25 mouse cellular contexts compared by ENCODE assay signal in genomic region chr13:58797386-58797785, GRCm38 (mm10). TPM values are rescaled to one million over a fixed set of nuclear protein-coding genes. Genes with fewer than 3 reads are reported as not detected.
DNase-seq lines count a peak whose midpoint lies in the region; TF ChIP-seq lines count a peak whose summit lies in the region.
"Had no signal": no experiment of that assay in that cellular context is flagged by ENCODE, and none has a peak within 500 bp of the region (broad histone marks: within the 10 kb centered on the region; RNA-seq: fewer than 3 reads in every experiment).

No protein-coding gene starts in this region.

- TF ChIP-seq POLR2A in testis, adult 2 months (IDR thresholded peaks at IDR 0.05; ENCODE audit: control insufficient read depth, low read depth, low read length): no peak

- no peaks in the 10 kb centered on the region for H3K9me3 ChIP-seq in ES-E14 (ENCODE audit: control insufficient read depth, insufficient read depth, low read depth, low read length)
- H3K9me3 ChIP-seq: forebrain, embryonic 13.5 days; heart, embryonic 15.5 days had no signal

- no peak for TF ChIP-seq CTCF in testis, adult 2 months (IDR thresholded peaks at IDR 0.05; ENCODE audit: control insufficient read depth, insufficient read depth, insufficient replicate concordance, low read depth, low read length)

- no peak for DNase-seq in testis, postnatal 14 days (ENCODE audit: low spot score)
- DNase-seq in ES-E14 (ENCODE audit: low read depth, low spot score): peak; percentile 51
- DNase-seq in ZHBTc4 (ENCODE audit: low read depth, low spot score): peak; percentile 87
- no peak for DNase-seq in adrenal gland, adult (ENCODE audit: inconsistent age in 2 of 2, low spot score in 1 of 2)
- DNase-seq in left cerebral cortex, postnatal 10 days (ENCODE audit: extremely low spot score in 1 of 2, low spot score in 2 of 2): no peak
- DNase-seq: adrenal gland, postnatal 10 days; adrenal gland, postnatal 36 days; cerebellum, adult 18-20 months; cerebellum, adult 9-10 months; cerebellum, postnatal 14 days; gastrocnemius, adult 2 months; gastrocnemius, postnatal 14 days; heart, adult 18-20 months; heart, postnatal 10 days; heart, postnatal 4 days had no signal

- intact Hi-C loops in left cerebral cortex, postnatal 10 days (cut with DNase I): no loop called here

- H3K36me3 ChIP-seq in testis, adult 2 months (ENCODE audit: control insufficient read depth, insufficient read depth, low read length): no peaks in the 10 kb centered on the region
- no peaks in the 10 kb centered on the region for H3K36me3 ChIP-seq in ES-E14 (ENCODE audit: control insufficient read depth, insufficient read depth, low read length, poor library complexity, severe bottlenecking)
- H3K36me3 ChIP-seq: forebrain, embryonic 10.5 days; heart, embryonic 12.5 days; heart, embryonic 15.5 days had no signal

- no peaks in the 10 kb centered on the region for H3K27me3 ChIP-seq in testis, adult 2 months (ENCODE audit: control insufficient read depth, insufficient read depth, low read length)
- H3K27me3 ChIP-seq: forebrain, embryonic 13.5 days; heart, embryonic 12.5 days; heart, embryonic 15.5 days had no signal

- H3K27ac ChIP-seq in testis, adult 2 months (ENCODE audit: control insufficient read depth, insufficient read depth, low read depth, low read length): no peak overlapping the region
- H3K27ac ChIP-seq in ES-E14 (ENCODE audit: insufficient read depth, low read depth, low read length, poor library complexity, severe bottlenecking): no peak overlapping the region
- H3K27ac ChIP-seq: forebrain, embryonic 10.5 days; forebrain, embryonic 13.5 days; gastrocnemius, adult 2 months; heart, embryonic 15.5 days; hindbrain, embryonic 14.5 days; hindbrain, postnatal 0 days had no signal

- H3K9ac ChIP-seq in ES-E14 (ENCODE audit: insufficient read depth, low read depth, low read length, poor library complexity, severe bottlenecking): no peak overlapping the region
- H3K9ac ChIP-seq: forebrain, embryonic 13.5 days; heart, embryonic 12.5 days; heart, embryonic 15.5 days; hindbrain, embryonic 14.5 days had no signal

- peaks cover 5% of the 10 kb centered on the region; the same call in 1 of the 2 replicates for H3K4me1 ChIP-seq in testis, adult 2 months (ENCODE audit: control insufficient read depth, insufficient read depth, low read length)
- no peaks in the 10 kb centered on the region for H3K4me1 ChIP-seq in ES-E14 (ENCODE audit: control insufficient read depth in 2 of 2, insufficient read depth in 2 of 2, low read length in 2 of 2, poor library complexity in 1 of 2)
- H3K4me1 ChIP-seq: forebrain, embryonic 13.5 days; heart, embryonic 12.5 days; heart, embryonic 15.5 days had no signal

- H3K4me3 ChIP-seq in testis, adult 2 months (ENCODE audit: control insufficient read depth, low read depth, low read length): peak overlapping the region; percentile 87
- peak overlapping the region; percentile 33 to 44; a peak in 2 of 4 replicates for H3K4me3 ChIP-seq in ES-E14 (ENCODE audit: insufficient read depth in 1 of 2, low read depth in 1 of 2, low read length in 2 of 2, poor library complexity in 1 of 2, severe bottlenecking in 1 of 2)
- H3K4me3 ChIP-seq: forebrain, embryonic 10.5 days; forebrain, embryonic 13.5 days; gastrocnemius, adult 2 months; heart, embryonic 12.5 days; heart, embryonic 15.5 days had no signal

- in situ Hi-C loops in ES-E14 (cut with MboI; ENCODE audit: low sequenced_read_pairs in 2 of 2, unreplicated experiment in 2 of 2): no loop called here

TF ChIP-seq in ES-E14, 5 proteins besides CTCF, POLR2A, EP300 and RAD21:
- TF ChIP-seq HCFC1 (IDR thresholded peaks at IDR 0.05; ENCODE audit: borderline replicate concordance, insufficient read depth, low read length) (no peak), MAFK (IDR thresholded peaks at IDR 0.05; ENCODE audit: insufficient read depth, low read depth, low read length) (no peak), CHD2 (IDR thresholded peaks at IDR 0.05; ENCODE audit: low read depth, low read length) (no peak)

RNA-seq across cellular contexts. Expression of gene Ntrk2, which starts 9.0 kb away (rescaled TPM):
- polyA plus RNA-seq in testis, adult 2 months (2012; rRNA removed): 1.5 and 2.0 TPM in 2 replicates
- 1.9 and 5.0 TPM in 2 replicates for total RNA-seq in ES-E14 (2012; rRNA removed)
- 100 to 1,000 TPM; 302 to 317 TPM for total RNA-seq in left cerebral cortex, postnatal 10 days (2021)
- polyA plus RNA-seq: activated CD4-positive, CD25-positive, alpha-beta regulatory T cell, adult 4 months; C2C12; CD4-positive, CD25-positive, alpha-beta regulatory T cell, adult 4 months had no signal

Comparison
In these comparisons a context has a peak if more than half of its experiments do, and no peak if none do; other contexts are left out.
1. DNase-seq: peak in ES-E14 (single experiment) and ZHBTc4 (single experiment); none in testis, postnatal 14 days (single experiment), adrenal gland, adult (0 of 2) and left cerebral cortex, postnatal 10 days (0 of 2).
2. RNA of gene Ntrk2, which starts 9.0 kb away (total RNA-seq): 302 to 317 TPM in left cerebral cortex, postnatal 10 days; 1.9 to 5.0 TPM in ES-E14; every median in the first group is over 10 times any median in the second.